Comparison of ENCODE assay signal across 7 mouse cellular contexts in genomic region chr11:54437310-54437822, GRCm38 (mm10). TPM values are rescaled to one million over a fixed set of nuclear protein-coding genes. Genes with fewer than 3 reads are reported as not detected.
DNase-seq lines count a peak whose midpoint lies in the region; ATAC-seq and TF ChIP-seq lines count a peak whose summit lies in the region.

No protein-coding gene starts in this region.

- H3K27me3 ChIP-seq in C2C12 (ENCODE audit: control insufficient read depth, insufficient read depth, insufficient read length): peaks cover 3% of the 10 kb centered on the region
- no peaks in the 10 kb centered on the region for H3K27me3 ChIP-seq in forebrain, embryonic 13.5 days
- no peaks in the 10 kb centered on the region for H3K27me3 ChIP-seq in liver, embryonic 12.5 days (replicated peaks)
- no peaks in the 10 kb centered on the region for H3K27me3 ChIP-seq in stomach, embryonic 15.5 days (replicated peaks)

- peaks cover 36% of the 10 kb centered on the region for H3K79me3 ChIP-seq in C2C12 (ENCODE audit: low read depth)

- peak overlapping the region; percentile 60 for H3K9ac ChIP-seq in forebrain, embryonic 13.5 days
- peak overlapping the region; percentile 98 for H3K9ac ChIP-seq in liver, embryonic 12.5 days
- H3K9ac ChIP-seq in stomach, embryonic 15.5 days: peak overlapping the region; percentile 22; the same call in 1 of the 2 replicates

- H3K4me1 ChIP-seq in forebrain, embryonic 13.5 days: peaks cover 21% of the 10 kb centered on the region
- H3K4me1 ChIP-seq in liver, embryonic 12.5 days: peaks cover 30% of the 10 kb centered on the region
- H3K4me1 ChIP-seq in stomach, embryonic 15.5 days: 0 out of 2 replicates have a peak, but pooled peaks cover 3% of the 10 kb centered on the region

- no peak for TF ChIP-seq CTCF in C2C12 (IDR thresholded peaks at IDR 0.05; ENCODE audit: control insufficient read depth, insufficient read depth, insufficient read length)

- DNase-seq in 3T3-L1 (ENCODE audit: low read depth, low spot score): peak; percentile 43
- DNase-seq in layer of hippocampus, adult 9-11 months: no peak
- no peak for DNase-seq in ovary, postnatal 14 days (ENCODE audit: low spot score)

- H3K79me2 ChIP-seq in C2C12 (ENCODE audit: control insufficient read depth, insufficient read depth): peaks cover 44% of the 10 kb centered on the region

- H3K4me2 ChIP-seq in forebrain, embryonic 13.5 days: peak overlapping the region; percentile 51
- H3K4me2 ChIP-seq in liver, embryonic 12.5 days: peak overlapping the region; percentile 75
- H3K4me2 ChIP-seq in stomach, embryonic 15.5 days: peak overlapping the region; percentile 47

- no peak for ATAC-seq in forebrain, embryonic 13.5 days
- no peak for ATAC-seq in liver, embryonic 12.5 days
- ATAC-seq in stomach, embryonic 15.5 days (ENCODE audit: insufficient read depth, low FRiP score, low read depth): no peak

- H3K27ac ChIP-seq in forebrain, embryonic 13.5 days: no peak overlapping the region
- peak overlapping the region; percentile 67; the same call in 1 of the 2 replicates for H3K27ac ChIP-seq in liver, embryonic 12.5 days
- peak overlapping the region; percentile 48; the same call in 1 of the 2 replicates for H3K27ac ChIP-seq in stomach, embryonic 15.5 days

- 67% methylated on average over 8 of the region's 8 CpGs for WGBS in forebrain, embryonic 13.5 days
- WGBS in liver, embryonic 12.5 days (ENCODE audit: insufficient replicate concordance): 26% methylated on average over 8 of the region's 8 CpGs
- WGBS in stomach, embryonic 15.5 days: 40% methylated on average over 8 of the region's 8 CpGs

- H3K36me3 ChIP-seq in C2C12 (ENCODE audit: control insufficient read depth, insufficient read depth): no peaks in the 10 kb centered on the region
- no peaks in the 10 kb centered on the region for H3K36me3 ChIP-seq in forebrain, embryonic 13.5 days (ENCODE audit: poor library complexity, severe bottlenecking)
- no peaks in the 10 kb centered on the region for H3K36me3 ChIP-seq in liver, embryonic 12.5 days
- no peaks in the 10 kb centered on the region for H3K36me3 ChIP-seq in stomach, embryonic 15.5 days

- no peaks in the 10 kb centered on the region for H3K9me3 ChIP-seq in forebrain, embryonic 13.5 days (replicated peaks)
- H3K9me3 ChIP-seq in liver, embryonic 12.5 days (replicated peaks): no peaks in the 10 kb centered on the region
- H3K9me3 ChIP-seq in stomach, embryonic 15.5 days: no peaks in the 10 kb centered on the region

- H3ac ChIP-seq in C2C12 (ENCODE audit: control insufficient read depth, insufficient read length, low read depth): no peak overlapping the region

- peak overlapping the region; percentile 83 for H3K4me3 ChIP-seq in C2C12 (ENCODE audit: insufficient read depth, poor library complexity, severe bottlenecking)
- H3K4me3 ChIP-seq in forebrain, embryonic 13.5 days: peak overlapping the region; percentile 96
- H3K4me3 ChIP-seq in liver, embryonic 12.5 days: peak overlapping the region; percentile 97
- peak overlapping the region; percentile 95 for H3K4me3 ChIP-seq in stomach, embryonic 15.5 days (replicated peaks)

TF ChIP-seq in C2C12, 6 proteins besides CTCF, POLR2A, EP300 and RAD21:
- TF ChIP-seq MAX (IDR thresholded peaks at IDR 0.05): no peak
- TF ChIP-seq FOSL1 (IDR thresholded peaks at IDR 0.05; ENCODE audit: insufficient read depth, low read length, poor library complexity, severe bottlenecking): no peak
- no peak for TF ChIP-seq USF1 (IDR thresholded peaks at IDR 0.05; ENCODE audit: low read depth)
- no peak for TF ChIP-seq MYOD1 (IDR thresholded peaks at IDR 0.05; ENCODE audit: control insufficient read depth, insufficient read length, low read depth)
- no peak for TF ChIP-seq CEBPB (IDR thresholded peaks at IDR 0.05; ENCODE audit: low read depth)
- no peak for TF ChIP-seq MYOG (IDR thresholded peaks at IDR 0.05; ENCODE audit: control insufficient read depth, extremely low read depth, insufficient read length)
TF ChIP-seq in C2C12: peak in this region for 0.

RNA-seq across cellular contexts. Expression of gene Fnip1, which starts 0.6 kb away (rescaled TPM):
- 2.6 TPM for polyA plus RNA-seq in C2C12 (2012; fragmentation: generic; extraction: Trizol)
- 10.9 TPM in 2 replicates for polyA plus RNA-seq in forebrain, embryonic 13.5 days (2015; fragmentation: Nextera tagmentation; extraction: Ambion mirVana)
- polyA plus RNA-seq in liver, embryonic 12.5 days (2016; fragmentation: Nextera tagmentation; extraction: Ambion mirVana): 5.5 and 5.9 TPM in 2 replicates
- polyA plus RNA-seq in stomach, embryonic 15.5 days (2015; fragmentation: Nextera tagmentation; extraction: Ambion mirVana): 10.6 and 11.5 TPM in 2 replicates

Comparison
In these comparisons a context has a peak if more than half of its experiments do, and no peak if none do; other contexts are left out.
1. H3K9ac ChIP-seq: peak in every context shown above with its lines; median percentile 98 in liver, embryonic 12.5 days; 60 in forebrain, embryonic 13.5 days; 22 in stomach, embryonic 15.5 days.